Mouse (Mus musculus) megakaryocyte progenitor cell, adult 5-6 weeks (primary cell): Measurements from ENCODE around the gene Myo1f. TPM values are rescaled to one million over a fixed set of nuclear protein-coding genes. Genes with fewer than 3 reads are reported as not detected.
A peak's percentile ranks its signal among the peaks of the same experiment; 100 is the strongest.

ENCODE experiments used
- ATAC-seq: replicated peaks from 2 replicates; pipeline ENCODE4 v1.8.0; 2016; ENCODE audit warnings: mild to moderate bottlenecking, moderate TSS enrichment, inconsistent platforms; ENCODE audit not compliant: poor library complexity
- total RNA-seq, 2 experiments: library from RNA; stranded (forward) in 1 of 2; stranded (reverse) in 1 of 2; fragments of 157-497, 149-512 nt in 1 of 2; fragments of 200-1000 nt in 1 of 2; gene quantifications; 2 replicates each; pipeline versions ENCODE4 v1.2.3 to v1.2.4; 2015 to 2017

Myo1f gene
- 43.0 and 45.0 TPM in 2 replicates for total RNA-seq (2015)
- 96.4 and 121 TPM in 2 replicates for total RNA-seq (2017)

GRCm38 (mm10) chr17:33555223-33555855 is at the start of gene Myo1f:
Myo1f (plus strand) TSS chr17:33555707.
- peak; percentile 90 for ATAC-seq

- ATAC-seq, result no peak
Observed at GRCm38 (mm10) chr17:33508386-33508785, 47.1 kb upstream of the Myo1f start.

- ATAC-seq, result no peak
Observed at GRCm38 (mm10) chr17:33510172-33510571, 45.3 kb upstream of the Myo1f start.

- ATAC-seq, result no peak
Observed at GRCm38 (mm10) chr17:33512441-33513415, 42.8 kb upstream of the Myo1f start.

GRCm38 (mm10) chr17:33513874-33514273 is 41.6 kb upstream of the Myo1f start:
- peak; percentile 60; the same call in 1 of the 2 replicates for ATAC-seq

- no peak for ATAC-seq
Observed at GRCm38 (mm10) chr17:33520366-33520765, 35.1 kb upstream of the Myo1f start.

- no peak for ATAC-seq
Observed at GRCm38 (mm10) chr17:33523431-33523917, 32.0 kb upstream of the Myo1f start.

- peak; percentile 91 for ATAC-seq
Observed at GRCm38 (mm10) chr17:33523918-33524755, 31.4 kb upstream of the Myo1f start, which contains the start of gene Adamts10. Adamts10 (plus strand) TSS chr17:33524204.

GRCm38 (mm10) chr17:33524806-33525373 is 30.6 kb upstream of the Myo1f start:
- ATAC-seq, result peak; percentile 70

GRCm38 (mm10) chr17:33526506-33526905 is 29.0 kb upstream of the Myo1f start:
- no peak for ATAC-seq

- peak; percentile 70; the same call in 1 of the 2 replicates for ATAC-seq
Observed at GRCm38 (mm10) chr17:33539106-33539675, 16.3 kb upstream of the Myo1f start.

- no peak for ATAC-seq
Observed at GRCm38 (mm10) chr17:33539878-33540277, 15.6 kb upstream of the Myo1f start.

GRCm38 (mm10) chr17:33549212-33549611 is 6.3 kb upstream of the Myo1f start:
- ATAC-seq, result no peak

GRCm38 (mm10) chr17:33550388-33550787 is 5.1 kb upstream of the Myo1f start:
- ATAC-seq, result 0 out of 2 replicates have a peak, but pooled peaks have one; percentile 9

GRCm38 (mm10) chr17:33552113-33552512 is 3.4 kb upstream of the Myo1f start:
- ATAC-seq, result no peak

- ATAC-seq, result peak; percentile 57
Observed at GRCm38 (mm10) chr17:33552964-33553363, 2.5 kb upstream of the Myo1f start.

GRCm38 (mm10) chr17:33554536-33554935 is 971 bp upstream of the Myo1f start:
- ATAC-seq, result no peak

GRCm38 (mm10) chr17:33557922-33558321 is 2.4 kb downstream of the Myo1f start:
- no peak for ATAC-seq

- ATAC-seq, result peak; percentile 85
Observed at GRCm38 (mm10) chr17:33563527-33564076, 8.1 kb downstream of the Myo1f start.

- ATAC-seq, result peak; percentile 12
Observed at GRCm38 (mm10) chr17:33564599-33564998, 9.1 kb downstream of the Myo1f start.
